Mouse (Mus musculus) C2C12 (cell line): ENCODE results near the gene Sar1a. TPM values are rescaled to one million over a fixed set of nuclear protein-coding genes. Genes with fewer than 3 reads are reported as not detected.

ENCODE experiments used
- H3K27me3 ChIP-seq: one replicate; pipeline ENCODE4 v1.6.1; 2011; ENCODE audit not compliant: control insufficient read depth, insufficient read depth, insufficient read length
- H3K36me3 ChIP-seq: one replicate; pipeline ENCODE4 v1.6.1; 2011; ENCODE audit not compliant: control insufficient read depth, insufficient read depth
- H3K4me3 ChIP-seq: one replicate; pipeline ENCODE4 v1.5.1; 2011; ENCODE audit warnings: mild to moderate bottlenecking, control low read depth; ENCODE audit not compliant: poor library complexity, insufficient read depth, severe bottlenecking
- H3K79me2 ChIP-seq: one replicate; pipeline ENCODE4 v1.6.1; 2011; ENCODE audit not compliant: control insufficient read depth, insufficient read depth
- H3K79me3 ChIP-seq: one replicate; pipeline ENCODE4 v1.6.1; 2011; ENCODE audit warnings: low read depth, control low read depth
- H3ac ChIP-seq: one replicate; pipeline ENCODE3; 2011; ENCODE audit warnings: low read depth; ENCODE audit not compliant: control insufficient read depth, insufficient read length
- CEBPB ChIP-seq: IDR thresholded peaks from one replicate; pipeline ENCODE4 v1.6.1; 2011; ENCODE audit warnings: low read depth, mild to moderate bottlenecking, control low read depth, moderate library complexity
- CTCF ChIP-seq: IDR thresholded peaks from one replicate; pipeline ENCODE4 v1.5.1; 2011; ENCODE audit not compliant: control insufficient read depth, insufficient read depth, insufficient read length
- FOSL1 ChIP-seq: IDR thresholded peaks from one replicate; pipeline ENCODE4 v1.8.0; 2011; ENCODE audit warnings: mild to moderate bottlenecking, low read length; ENCODE audit not compliant: poor library complexity, insufficient read depth, severe bottlenecking
- MAX ChIP-seq: IDR thresholded peaks from one replicate; pipeline ENCODE4 v1.6.1; 2011; ENCODE audit warnings: mild to moderate bottlenecking, control low read depth
- MYOD1 ChIP-seq: IDR thresholded peaks from one replicate; pipeline ENCODE4 v1.6.1; 2011; ENCODE audit warnings: low read depth; ENCODE audit not compliant: control insufficient read depth, insufficient read length
- MYOG ChIP-seq: IDR thresholded peaks from one replicate; pipeline ENCODE4 v1.6.1; 2011; ENCODE audit not compliant: control insufficient read depth, insufficient read length; ENCODE audit errors: extremely low read depth
- USF1 ChIP-seq: IDR thresholded peaks from one replicate; pipeline ENCODE4 v1.6.1; 2011; ENCODE audit warnings: low read depth, mild to moderate bottlenecking, control low read depth, moderate library complexity
- polyA plus RNA-seq: library from polyadenylated mRNA; unstranded; fragments of >200 nt; fragmentation: generic; extraction: Trizol; gene quantifications from one replicate; pipeline ENCODE4 v1.2.1, GENCODE M21; 2012; ENCODE audit warnings: missing spikeins

The Sar1a gene
- polyA plus RNA-seq, 1 experiment, result 150 TPM

- H3K27me3 ChIP-seq, result no peaks in the 10 kb centered on the region
- TF ChIP-seq USF1 (no peak), MYOD1 (no peak), CEBPB (no peak), FOSL1 (no peak), MYOG (no peak), CTCF (no peak), MAX (no peak)
- no peak overlapping the region for H3K4me3 ChIP-seq
- H3K79me2 ChIP-seq, result no peaks in the 10 kb centered on the region
- no peak overlapping the region for H3ac ChIP-seq
- H3K36me3 ChIP-seq, result no peaks in the 10 kb centered on the region
- no peaks in the 10 kb centered on the region for H3K79me3 ChIP-seq
These were observed 36.1 kb downstream of the Sar1a start for GRCm38 (mm10) chr10:61715996-61716864.

GRCm38 (mm10) chr10:61717406-61718296 lies 37.6 kb downstream of the Sar1a start:
- Histone ChIP-seq H3ac (no peak overlapping the region), H3K79me2 (no peaks in the 10 kb centered on the region), H3K4me3 (no peak overlapping the region), H3K27me3 (no peaks in the 10 kb centered on the region), H3K36me3 (no peaks in the 10 kb centered on the region), H3K79me3 (no peaks in the 10 kb centered on the region)
- TF ChIP-seq FOSL1, result no peak
- TF ChIP-seq MAX, result no peak
- TF ChIP-seq MYOD1, result no peak
- no peak for TF ChIP-seq MYOG

DNA sequence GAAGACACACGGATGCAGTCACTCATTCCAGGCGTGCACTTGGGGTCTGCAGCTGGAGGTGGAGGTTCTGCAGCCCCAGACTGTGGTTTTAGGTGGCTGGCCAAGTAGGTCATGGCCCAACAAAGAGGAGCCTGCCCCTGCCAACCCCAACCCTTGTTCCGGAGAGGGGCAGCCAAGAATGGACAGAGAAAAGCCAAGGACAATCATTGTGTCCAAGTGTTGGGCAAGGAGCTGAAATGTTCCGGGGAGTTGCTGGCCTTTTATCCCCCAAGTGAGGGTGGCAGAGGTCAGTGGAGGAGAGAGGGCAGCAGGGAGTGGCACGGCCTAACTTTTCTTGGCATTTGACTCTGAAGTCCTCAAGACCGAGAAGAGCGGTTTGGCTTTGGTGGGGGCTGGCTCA lies 40.2 kb downstream of the Sar1a start:
- no peak for TF ChIP-seq CTCF
- TF ChIP-seq CEBPB, result no peak
- Histone ChIP-seq H3K36me3 (no peaks in the 10 kb centered on the region), H3K79me2 (no peaks in the 10 kb centered on the region), H3K4me3 (no peak overlapping the region), H3ac (no peak overlapping the region), H3K79me3 (no peaks in the 10 kb centered on the region), H3K27me3 (no peaks in the 10 kb centered on the region)

DNA sequence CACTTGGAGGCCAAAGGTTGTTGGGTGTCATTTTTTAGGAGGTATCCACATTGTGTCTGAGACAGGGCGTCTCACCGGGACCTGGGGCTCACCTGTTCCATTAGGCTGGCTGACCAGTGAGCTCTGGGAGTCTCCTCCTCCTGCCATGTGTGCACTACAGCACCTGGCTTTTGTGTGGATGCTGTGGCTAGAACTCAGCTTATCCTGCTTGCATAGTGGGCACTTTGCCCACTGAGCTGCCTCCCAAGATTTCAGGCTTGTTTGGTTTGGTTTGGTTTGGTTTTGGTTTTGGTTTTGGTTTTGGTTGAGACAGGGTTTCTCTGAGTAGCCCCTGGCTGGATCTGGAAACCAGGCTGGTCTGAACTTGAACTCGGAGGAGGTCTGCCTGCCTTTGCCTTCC lies 42.1 kb downstream of the Sar1a start:
- TF ChIP-seq USF1 (no peak), MYOG (no peak), MAX (no peak), MYOD1 (no peak), CTCF (no peak), FOSL1 (no peak), CEBPB (no peak)
- Histone ChIP-seq H3K36me3 (no peaks in the 10 kb centered on the region), H3K27me3 (no peaks in the 10 kb centered on the region), H3K79me2 (no peaks in the 10 kb centered on the region), H3ac (no peak overlapping the region), H3K4me3 (no peak overlapping the region), H3K79me3 (no peaks in the 10 kb centered on the region)

- no peak overlapping the region for H3K4me3 ChIP-seq
- H3K27me3 ChIP-seq, result no peaks in the 10 kb centered on the region
- H3ac ChIP-seq, result no peak overlapping the region
- H3K79me3 ChIP-seq, result no peaks in the 10 kb centered on the region
- TF ChIP-seq CTCF (no peak), FOSL1 (no peak), MYOD1 (no peak), MYOG (no peak), CEBPB (no peak), MAX (no peak)
- no peaks in the 10 kb centered on the region for H3K36me3 ChIP-seq
- no peaks in the 10 kb centered on the region for H3K79me2 ChIP-seq
These were observed 43.2 kb downstream of the Sar1a start for GRCm38 (mm10) chr10:61723271-61723670.

- Histone ChIP-seq H3ac (no peak overlapping the region), H3K4me3 (no peak overlapping the region), H3K27me3 (no peaks in the 10 kb centered on the region), H3K79me3 (no peaks in the 10 kb centered on the region), H3K79me2 (no peaks in the 10 kb centered on the region), H3K36me3 (peaks cover 6% of the 10 kb centered on the region)
- no peak for TF ChIP-seq CEBPB
- TF ChIP-seq MYOG, result no peak
- TF ChIP-seq CTCF, result no peak
- TF ChIP-seq MAX, result no peak
- TF ChIP-seq USF1, result no peak
These were observed 49.1 kb downstream of the Sar1a start for GRCm38 (mm10) chr10:61729181-61729580.
